Mouse (Mus musculus): ENCODE measurements around the gene Klhl10.

GRCm38 (mm10) chr11:100402240-100402639 lies 39.5 kb upstream of the Klhl10 start:
- no peak for TF ChIP-seq CTCF (IDR thresholded peaks at IDR 0.05; ENCODE audit: low read depth)
- no peak for TF ChIP-seq EP300 (optimal IDR thresholded peaks at IDR 0.05)
